ENCODE assay signal across 18 mouse cellular contexts in genomic region chr9:27204201-27204600, GRCm38 (mm10). TPM values are rescaled to one million over a fixed set of nuclear protein-coding genes. Genes with fewer than 3 reads are reported as not detected.
DNase-seq lines count a peak whose midpoint lies in the region; ATAC-seq lines count a peak whose summit lies in the region.
"Had no signal": no experiment of that assay in that cellular context is flagged by ENCODE, and none has a peak within 500 bp of the region (broad histone marks: within the 10 kb centered on the region; RNA-seq: fewer than 3 reads in every experiment).

No protein-coding gene starts in this region.

- H3K9me3 ChIP-seq in forebrain, embryonic 10.5 days, result peaks cover 7% of the 10 kb centered on the region; the same call in 1 of the 2 replicates
- no peaks in the 10 kb centered on the region for H3K9me3 ChIP-seq in forebrain, embryonic 16.5 days (ENCODE audit: control insufficient read depth, low read length)
- H3K9me3 ChIP-seq in midbrain, embryonic 14.5 days (ENCODE audit: control insufficient read depth, low read length), result no peaks in the 10 kb centered on the region
- H3K9me3 ChIP-seq: embryonic facial prominence, embryonic 13.5 days; limb, embryonic 10.5 days; liver, embryonic 12.5 days; lung, embryonic 15.5 days had no signal

- no peak overlapping the region for H3K4me3 ChIP-seq in forebrain, embryonic 10.5 days
- H3K4me3 ChIP-seq in forebrain, embryonic 16.5 days (replicated peaks; ENCODE audit: low read length), result no peak overlapping the region
- H3K4me3 ChIP-seq in midbrain, embryonic 14.5 days (replicated peaks; ENCODE audit: low read depth, low read length), result no peak overlapping the region
- H3K4me3 ChIP-seq: embryonic facial prominence, embryonic 13.5 days; limb, embryonic 10.5 days; liver, embryonic 12.5 days; lung, embryonic 15.5 days; myocyte had no signal

- 90% methylated on average over 6 of the region's 6 CpGs for WGBS in forebrain, embryonic 10.5 days
- 54% methylated on average over 6 of the region's 6 CpGs for WGBS in forebrain, embryonic 16.5 days
- WGBS in midbrain, embryonic 14.5 days, result 70% methylated on average over 6 of the region's 6 CpGs

- ATAC-seq in forebrain, embryonic 16.5 days, result no peak
- no peak for ATAC-seq in midbrain, embryonic 14.5 days (ENCODE audit: low FRiP score, low TSS enrichment)
- no peak for ATAC-seq in granulocyte monocyte progenitor cell, adult 5-6 weeks (replicated peaks; ENCODE audit: poor library complexity, severe bottlenecking)
- ATAC-seq: intestine, embryonic 16.5 days; liver, embryonic 12.5 days; Patski had no signal

- H3K9ac ChIP-seq in forebrain, embryonic 16.5 days (replicated peaks; ENCODE audit: low read depth, low read length), result no peak overlapping the region
- no peak overlapping the region for H3K9ac ChIP-seq in midbrain, embryonic 14.5 days (replicated peaks; ENCODE audit: low read length)
- H3K9ac ChIP-seq: embryonic facial prominence, embryonic 13.5 days; liver, embryonic 12.5 days; lung, embryonic 15.5 days had no signal

- H3K36me3 ChIP-seq in forebrain, embryonic 10.5 days (replicated peaks), result no peaks in the 10 kb centered on the region
- H3K36me3 ChIP-seq in forebrain, embryonic 16.5 days (ENCODE audit: control insufficient read depth, insufficient read depth), result no peaks in the 10 kb centered on the region
- no peaks in the 10 kb centered on the region for H3K36me3 ChIP-seq in midbrain, embryonic 14.5 days (ENCODE audit: control insufficient read depth, insufficient read depth, low read length)
- H3K36me3 ChIP-seq: embryonic facial prominence, embryonic 13.5 days; limb, embryonic 10.5 days; liver, embryonic 12.5 days; lung, embryonic 15.5 days had no signal

- DNase-seq in forebrain, embryonic 10.5 days (ENCODE audit: extremely low spot score, low spot score), result no peak
- peak; percentile 48 for DNase-seq in retina, postnatal 1 day
- DNase-seq in retina, embryonic 14.5 days (ENCODE audit: low spot score), result no peak
- peak; percentile 59 for DNase-seq in midbrain, embryonic 14.5 days
- no peak for DNase-seq in spleen, adult 12 weeks (ENCODE audit: low spot score)
- no peak for DNase-seq in gastrocnemius, adult 18-20 months (ENCODE audit: low spot score)
- DNase-seq: cerebellum, adult 11-12 months; heart, postnatal 10 days had no signal

- H3K4me2 ChIP-seq in forebrain, embryonic 16.5 days (ENCODE audit: low read length), result no peak overlapping the region
- H3K4me2 ChIP-seq in midbrain, embryonic 14.5 days (ENCODE audit: low read length), result no peak overlapping the region
- H3K4me2 ChIP-seq: embryonic facial prominence, embryonic 13.5 days; liver, embryonic 12.5 days; lung, embryonic 15.5 days had no signal

- H3K27ac ChIP-seq in forebrain, embryonic 10.5 days, result 0 out of 2 replicates have a peak overlapping the region, but pooled peaks have one; percentile 59
- H3K27ac ChIP-seq in forebrain, embryonic 16.5 days (ENCODE audit: low read length), result no peak overlapping the region
- H3K27ac ChIP-seq in midbrain, embryonic 14.5 days (replicated peaks; ENCODE audit: low read depth, low read length), result peak overlapping the region; percentile 84
- H3K27ac ChIP-seq: embryonic facial prominence, embryonic 13.5 days; kidney, postnatal 0 days; limb, embryonic 10.5 days; liver, embryonic 12.5 days; lung, embryonic 15.5 days had no signal

- H3K4me1 ChIP-seq in forebrain, embryonic 10.5 days, result peaks cover 35% of the 10 kb centered on the region
- H3K4me1 ChIP-seq in forebrain, embryonic 16.5 days (replicated peaks; ENCODE audit: control insufficient read depth, insufficient read depth, low read length), result peaks cover 24% of the 10 kb centered on the region
- H3K4me1 ChIP-seq in midbrain, embryonic 14.5 days (ENCODE audit: control insufficient read depth, insufficient read depth, low read length), result peaks cover 25% of the 10 kb centered on the region
- H3K4me1 ChIP-seq: liver, embryonic 12.5 days had no signal

- H3K27me3 ChIP-seq in forebrain, embryonic 10.5 days (ENCODE audit: poor library complexity, severe bottlenecking), result peaks cover 54% of the 10 kb centered on the region
- H3K27me3 ChIP-seq in forebrain, embryonic 16.5 days (replicated peaks; ENCODE audit: control insufficient read depth, insufficient read depth, low read length), result 0 out of 2 replicates have a peak, but pooled peaks cover 6% of the 10 kb centered on the region
- no peaks in the 10 kb centered on the region for H3K27me3 ChIP-seq in midbrain, embryonic 14.5 days (ENCODE audit: control insufficient read depth, insufficient read depth, low read length)
- H3K27me3 ChIP-seq: embryonic facial prominence, embryonic 13.5 days; liver, embryonic 12.5 days; lung, embryonic 15.5 days had no signal

RNA-seq across cellular contexts. Expression of gene Jam3, which starts 49.0 kb away (rescaled TPM):
- 146 and 150 TPM in 2 replicates for polyA plus RNA-seq in forebrain, embryonic 10.5 days (2016; fragmentation: Nextera tagmentation; extraction: Ambion mirVana)
- polyA plus RNA-seq in forebrain, embryonic 16.5 days (2015; fragmentation: Nextera tagmentation; extraction: Ambion mirVana), result 60.2 and 62.2 TPM in 2 replicates
- 46.9 and 62.4 TPM in 2 replicates for polyA plus RNA-seq in midbrain, embryonic 14.5 days (2014; fragmentation: Nextera tagmentation; extraction: Ambion mirVana)
- total RNA-seq in granulocyte monocyte progenitor cell, adult 5-6 weeks (2014; fragmentation: Nextera tagmentation), result not detected in 2 replicates
- 0.22 and 0.26 TPM in 2 replicates for total RNA-seq in granulocyte monocyte progenitor cell, adult 5-6 weeks (2017)
- total RNA-seq in gastrocnemius, adult 18-20 months (2021), result 1 to 10 TPM; 5.0 to 9.2 TPM

Comparison
In these comparisons a context has a peak if more than half of its experiments do, and no peak if none do; other contexts are left out.
1. DNase-seq: peak in retina, postnatal 1 day (single experiment) and midbrain, embryonic 14.5 days (single experiment); none in forebrain, embryonic 10.5 days (single experiment), retina, embryonic 14.5 days (single experiment), spleen, adult 12 weeks (single experiment) and gastrocnemius, adult 18-20 months (single experiment).